In genomic region chr7:127759716-127760115, GRCm38 (mm10) we compare ENCODE assay signal across 17 mouse cellular contexts. TPM values are rescaled to one million over a fixed set of nuclear protein-coding genes. Genes with fewer than 3 reads are reported as not detected.
DNase-seq lines count a peak whose midpoint lies in the region; ATAC-seq and TF ChIP-seq lines count a peak whose summit lies in the region.
"Had no signal": no experiment of that assay in that cellular context is flagged by ENCODE, and none has a peak within 500 bp of the region (broad histone marks: within the 10 kb centered on the region; RNA-seq: fewer than 3 reads in every experiment).

No protein-coding gene starts in this region.

- H3K9me3 ChIP-seq in forebrain, embryonic 12.5 days, result no peaks in the 10 kb centered on the region
- H3K9me3 ChIP-seq in forebrain, embryonic 11.5 days (ENCODE audit: control insufficient read depth, low read length), result no peaks in the 10 kb centered on the region
- H3K9me3 ChIP-seq in kidney, embryonic 16.5 days (ENCODE audit: low read length), result no peaks in the 10 kb centered on the region
- no peaks in the 10 kb centered on the region for H3K9me3 ChIP-seq in limb, embryonic 14.5 days (ENCODE audit: control insufficient read depth, low read length)
- H3K9me3 ChIP-seq: forebrain, embryonic 13.5 days; midbrain, embryonic 12.5 days; neural tube, embryonic 15.5 days had no signal

- no peaks in the 10 kb centered on the region; the same call in 1 of the 2 replicates for H3K4me1 ChIP-seq in forebrain, embryonic 12.5 days
- no peaks in the 10 kb centered on the region for H3K4me1 ChIP-seq in forebrain, embryonic 11.5 days (replicated peaks; ENCODE audit: control insufficient read depth, insufficient read depth, low read length)
- H3K4me1 ChIP-seq in kidney, embryonic 16.5 days (ENCODE audit: insufficient read depth, low read length), result 0 out of 2 replicates have a peak, but pooled peaks cover 4% of the 10 kb centered on the region
- H3K4me1 ChIP-seq in limb, embryonic 14.5 days (ENCODE audit: control insufficient read depth, insufficient read depth, low read length), result peaks cover 4% of the 10 kb centered on the region; the same call in 1 of the 2 replicates
- H3K4me1 ChIP-seq: forebrain, embryonic 13.5 days had no signal

- no peak for ATAC-seq in forebrain, embryonic 12.5 days (ENCODE audit: low FRiP score)
- ATAC-seq in forebrain, embryonic 11.5 days (replicated peaks; ENCODE audit: low FRiP score), result no peak
- ATAC-seq in kidney, embryonic 16.5 days (ENCODE audit: low FRiP score, low TSS enrichment), result no peak
- ATAC-seq in limb, embryonic 14.5 days (ENCODE audit: low FRiP score, low read depth), result no peak
- ATAC-seq: forebrain, embryonic 13.5 days had no signal

- no peak for TF ChIP-seq POLR2A in limb, embryonic 14.5 days (IDR thresholded peaks at IDR 0.05; ENCODE audit: borderline replicate concordance, extremely low read depth, insufficient read depth, insufficient read length)

- no peak overlapping the region for H3K4me3 ChIP-seq in forebrain, embryonic 12.5 days (replicated peaks)
- H3K4me3 ChIP-seq in forebrain, embryonic 11.5 days (ENCODE audit: low read depth, low read length), result no peak overlapping the region
- no peak overlapping the region for H3K4me3 ChIP-seq in kidney, embryonic 16.5 days (ENCODE audit: low read length)
- no peak overlapping the region for H3K4me3 ChIP-seq in limb, embryonic 14.5 days (replicated peaks; ENCODE audit: low read length)
- H3K4me3 ChIP-seq: forebrain, embryonic 13.5 days; left cerebral cortex, adult 2 months; midbrain, embryonic 12.5 days; neural tube, embryonic 15.5 days had no signal

- DNase-seq in forebrain, embryonic 11.5 days (ENCODE audit: low spot score), result no peak
- DNase-seq in kidney, adult 11 months, result no peak
- peak; percentile 77 for DNase-seq in MEL-GATA-1-ER (ENCODE audit: extremely low read depth, low read depth)
- no peak for DNase-seq in limb, embryonic 14.5 days (ENCODE audit: low spot score)
- DNase-seq in right cerebral cortex, postnatal 4 days, result no peak
- no peak for DNase-seq in frontal cortex, postnatal 10 days (ENCODE audit: low spot score in 2 of 2)
- DNase-seq: cerebellum, postnatal 25 days; kidney, postnatal 36 days; lung, adult 18-20 months; thymus, postnatal 4 days had no signal

- H3K27me3 ChIP-seq in forebrain, embryonic 12.5 days, result no peaks in the 10 kb centered on the region
- H3K27me3 ChIP-seq in forebrain, embryonic 11.5 days (ENCODE audit: control insufficient read depth, insufficient read depth, low read length), result no peaks in the 10 kb centered on the region
- H3K27me3 ChIP-seq in kidney, embryonic 16.5 days (ENCODE audit: insufficient read depth, low read length), result no peaks in the 10 kb centered on the region
- H3K27me3 ChIP-seq in limb, embryonic 14.5 days (ENCODE audit: control insufficient read depth, insufficient read depth, low read length), result no peaks in the 10 kb centered on the region
- H3K27me3 ChIP-seq: forebrain, embryonic 13.5 days; midbrain, embryonic 12.5 days; neural tube, embryonic 15.5 days had no signal

- H3K36me3 ChIP-seq in forebrain, embryonic 12.5 days (replicated peaks), result peaks cover 85% of the 10 kb centered on the region
- H3K36me3 ChIP-seq in forebrain, embryonic 11.5 days (ENCODE audit: control insufficient read depth, insufficient read depth, low read length), result peaks cover 8% of the 10 kb centered on the region
- peaks cover 53% of the 10 kb centered on the region for H3K36me3 ChIP-seq in kidney, embryonic 16.5 days (ENCODE audit: insufficient read depth, low read length)
- H3K36me3 ChIP-seq in limb, embryonic 14.5 days (ENCODE audit: control insufficient read depth, insufficient read depth, low read length), result peaks cover 85% of the 10 kb centered on the region

- WGBS in forebrain, embryonic 12.5 days, result 79% methylated on average over 6 of the region's 6 CpGs
- WGBS in forebrain, embryonic 11.5 days, result 80% methylated on average over 6 of the region's 6 CpGs
- 61% methylated on average over 6 of the region's 6 CpGs for WGBS in kidney, embryonic 16.5 days
- WGBS in limb, embryonic 14.5 days, result 31% methylated on average over 6 of the region's 6 CpGs

- no peak overlapping the region for H3K9ac ChIP-seq in forebrain, embryonic 12.5 days
- H3K9ac ChIP-seq in forebrain, embryonic 11.5 days (ENCODE audit: low read length), result no peak overlapping the region
- no peak overlapping the region for H3K9ac ChIP-seq in kidney, embryonic 16.5 days (replicated peaks; ENCODE audit: low read length)
- no peak overlapping the region for H3K9ac ChIP-seq in limb, embryonic 14.5 days (ENCODE audit: low read depth, low read length, severe bottlenecking)
- H3K9ac ChIP-seq: forebrain, embryonic 13.5 days; midbrain, embryonic 12.5 days; neural tube, embryonic 15.5 days had no signal

- no peak overlapping the region for H3K4me2 ChIP-seq in forebrain, embryonic 12.5 days
- H3K4me2 ChIP-seq in forebrain, embryonic 11.5 days (ENCODE audit: low read depth, low read length, severe bottlenecking), result no peak overlapping the region
- H3K4me2 ChIP-seq in kidney, embryonic 16.5 days (replicated peaks; ENCODE audit: low read depth, low read length), result no peak overlapping the region
- no peak overlapping the region for H3K4me2 ChIP-seq in limb, embryonic 14.5 days (replicated peaks; ENCODE audit: low read depth, low read length, severe bottlenecking)
- H3K4me2 ChIP-seq: forebrain, embryonic 13.5 days; midbrain, embryonic 12.5 days; neural tube, embryonic 15.5 days had no signal

- peak overlapping the region; percentile 5; the same call in 1 of the 2 replicates for H3K27ac ChIP-seq in forebrain, embryonic 12.5 days
- no peak overlapping the region for H3K27ac ChIP-seq in forebrain, embryonic 11.5 days (ENCODE audit: low read depth, low read length)
- 0 out of 2 replicates have a peak overlapping the region, but pooled peaks have one; percentile 9 for H3K27ac ChIP-seq in kidney, embryonic 16.5 days (ENCODE audit: low read length)
- 0 out of 2 replicates have a peak overlapping the region, but pooled peaks have one; percentile 7 for H3K27ac ChIP-seq in limb, embryonic 14.5 days (replicated peaks; ENCODE audit: low read depth, low read length)
- H3K27ac ChIP-seq: forebrain, embryonic 13.5 days; left cerebral cortex, adult 2 months; midbrain, embryonic 12.5 days; neural tube, embryonic 15.5 days had no signal

RNA-seq across cellular contexts. Expression of gene Orai3, which starts 9.9 kb away (rescaled TPM):
- 5.7 and 6.0 TPM in 2 replicates for polyA plus RNA-seq in forebrain, embryonic 12.5 days (2016; fragmentation: Nextera tagmentation; extraction: Ambion mirVana)
- 6.6 and 7.1 TPM in 2 replicates for polyA plus RNA-seq in forebrain, embryonic 11.5 days (2014; fragmentation: Nextera tagmentation; extraction: Ambion mirVana)
- polyA plus RNA-seq in kidney, embryonic 16.5 days (2015; fragmentation: Nextera tagmentation; extraction: Ambion mirVana), result 31.2 and 34.8 TPM in 2 replicates
- 22.8 and 29.6 TPM in 2 replicates for polyA plus RNA-seq in limb, embryonic 14.5 days (2012; rRNA removed)
- 10.5 and 11.6 TPM in 2 replicates for polyA plus RNA-seq in limb, embryonic 14.5 days (2014; fragmentation: Nextera tagmentation; extraction: Ambion mirVana)

RNA-seq across cellular contexts. Expression of gene Fbxl19, which starts 15.4 kb away (rescaled TPM):
- polyA plus RNA-seq in forebrain, embryonic 12.5 days (2016; fragmentation: Nextera tagmentation; extraction: Ambion mirVana), result 9.0 and 10.3 TPM in 2 replicates
- polyA plus RNA-seq in forebrain, embryonic 11.5 days (2014; fragmentation: Nextera tagmentation; extraction: Ambion mirVana), result 7.9 and 9.7 TPM in 2 replicates
- polyA plus RNA-seq in kidney, embryonic 16.5 days (2015; fragmentation: Nextera tagmentation; extraction: Ambion mirVana), result 5.4 TPM in 2 replicates
- 64.5 and 81.3 TPM in 2 replicates for polyA plus RNA-seq in limb, embryonic 14.5 days (2012; rRNA removed)
- polyA plus RNA-seq in limb, embryonic 14.5 days (2014; fragmentation: Nextera tagmentation; extraction: Ambion mirVana), result 4.4 and 6.8 TPM in 2 replicates

RNA-seq across cellular contexts. Expression of gene Setd1a, which starts 16.8 kb away (rescaled TPM):
- 21.7 and 25.5 TPM in 2 replicates for polyA plus RNA-seq in forebrain, embryonic 12.5 days (2016; fragmentation: Nextera tagmentation; extraction: Ambion mirVana)
- 28.8 and 30.7 TPM in 2 replicates for polyA plus RNA-seq in forebrain, embryonic 11.5 days (2014; fragmentation: Nextera tagmentation; extraction: Ambion mirVana)
- polyA plus RNA-seq in kidney, embryonic 16.5 days (2015; fragmentation: Nextera tagmentation; extraction: Ambion mirVana), result 18.9 and 19.4 TPM in 2 replicates
- 29.7 and 31.8 TPM in 2 replicates for polyA plus RNA-seq in limb, embryonic 14.5 days (2012; rRNA removed)
- polyA plus RNA-seq in limb, embryonic 14.5 days (2014; fragmentation: Nextera tagmentation; extraction: Ambion mirVana), result 27.3 and 32.0 TPM in 2 replicates

RNA-seq across cellular contexts. Expression of gene Gm49388, which starts 25.7 kb away (rescaled TPM):
- polyA plus RNA-seq in forebrain, embryonic 12.5 days (2016; fragmentation: Nextera tagmentation; extraction: Ambion mirVana), result not detected in 2 replicates
- polyA plus RNA-seq in forebrain, embryonic 11.5 days (2014; fragmentation: Nextera tagmentation; extraction: Ambion mirVana), result not detected in 2 replicates
- not detected in 2 replicates for polyA plus RNA-seq in kidney, embryonic 16.5 days (2015; fragmentation: Nextera tagmentation; extraction: Ambion mirVana)
- polyA plus RNA-seq in limb, embryonic 14.5 days (2012; rRNA removed), result 0.44 and 0.61 TPM in 2 replicates
- not detected in 2 replicates for polyA plus RNA-seq in limb, embryonic 14.5 days (2014; fragmentation: Nextera tagmentation; extraction: Ambion mirVana)
- polyA plus RNA-seq: forebrain, embryonic 13.5 days; midbrain, embryonic 12.5 days; neural tube, embryonic 15.5 days; stomach, embryonic 14.5 days had no signal

RNA-seq across cellular contexts. Expression of gene Ctf2, which starts 27.8 kb away (rescaled TPM):
- 0.40 and 0.42 TPM in 2 replicates for polyA plus RNA-seq in forebrain, embryonic 12.5 days (2016; fragmentation: Nextera tagmentation; extraction: Ambion mirVana)
- polyA plus RNA-seq in forebrain, embryonic 11.5 days (2014; fragmentation: Nextera tagmentation; extraction: Ambion mirVana), result 0.63 TPM in 1 of 2 replicates, not detected in the other
- 0.15 and 0.32 TPM in 2 replicates for polyA plus RNA-seq in kidney, embryonic 16.5 days (2015; fragmentation: Nextera tagmentation; extraction: Ambion mirVana)
- polyA plus RNA-seq in limb, embryonic 14.5 days (2012; rRNA removed), result 0.03 TPM in 1 of 2 replicates, not detected in the other
- polyA plus RNA-seq in limb, embryonic 14.5 days (2014; fragmentation: Nextera tagmentation; extraction: Ambion mirVana), result 0.22 and 0.34 TPM in 2 replicates
